Mouse (Mus musculus): ENCODE measurements at regions not wholly inside any gene's neighbourhood (a gene's known extent, or its start where the extent isn't known, plus 50 kb on each side); places are given as distances from the start of the nearest gene placed in this dataset.
"Not testable (repeated sequence)": the region's sequence is repeated elsewhere in the genome, so short reads cannot be mapped to it uniquely, and the experiment has no call there.

- 44% methylated on average over 7 of the region's 7 CpGs for WGBS
- TF ChIP-seq POLR2A (IDR thresholded peaks at IDR 0.05; ENCODE audit: insufficient read depth, low read depth, low read length) (no peak), CTCF (IDR thresholded peaks at IDR 0.05; ENCODE audit: insufficient read depth, low read depth, low read length) (no peak)
- Histone ChIP-seq H3K27ac (ENCODE audit: insufficient read depth, low read depth, low read length) (no peak overlapping the region), H3K4me1 (ENCODE audit: control insufficient read depth, insufficient read depth, low read length) (no peaks in the 10 kb centered on the region), H3K4me3 (ENCODE audit: insufficient read depth, low read depth, low read length) (no peak overlapping the region)
These were observed 180.9 kb upstream of the Tmem45b start for GRCm38 (mm10) chr9:31645114-31645513.

- no peak for TF ChIP-seq POLR2A (IDR thresholded peaks at IDR 0.05; ENCODE audit: insufficient read depth, low read depth, low read length)
- TF ChIP-seq CTCF (IDR thresholded peaks at IDR 0.05; ENCODE audit: insufficient read depth, low read depth, low read length): no peak
- Histone ChIP-seq H3K4me3 (ENCODE audit: insufficient read depth, low read depth, low read length) (no peak overlapping the region), H3K4me1 (ENCODE audit: control insufficient read depth, insufficient read depth, low read length) (no peaks in the 10 kb centered on the region), H3K27ac (ENCODE audit: insufficient read depth, low read depth, low read length) (no peak overlapping the region)
- 90% methylated on average over 3 of the region's 3 CpGs for WGBS
These were observed 179.8 kb upstream of the Tmem45b start for GRCm38 (mm10) chr9:31644106-31644505.

GRCm38 (mm10) chr9:31642169-31642568 is 177.9 kb upstream of the Tmem45b start:
- TF ChIP-seq CTCF (IDR thresholded peaks at IDR 0.05; ENCODE audit: insufficient read depth, low read depth, low read length) (no peak), POLR2A (IDR thresholded peaks at IDR 0.05; ENCODE audit: insufficient read depth, low read depth, low read length) (no peak)
- Histone ChIP-seq H3K27ac (ENCODE audit: insufficient read depth, low read depth, low read length) (no peak overlapping the region), H3K4me1 (ENCODE audit: control insufficient read depth, insufficient read depth, low read length) (no peaks in the 10 kb centered on the region), H3K4me3 (ENCODE audit: insufficient read depth, low read depth, low read length) (no peak overlapping the region)
- 56% methylated on average over 4 of the region's 4 CpGs for WGBS

- Histone ChIP-seq H3K4me3 (ENCODE audit: insufficient read depth, low read depth, low read length) (no peak overlapping the region), H3K27ac (ENCODE audit: insufficient read depth, low read depth, low read length) (no peak overlapping the region), H3K4me1 (ENCODE audit: control insufficient read depth, insufficient read depth, low read length) (no peaks in the 10 kb centered on the region)
- TF ChIP-seq POLR2A (IDR thresholded peaks at IDR 0.05; ENCODE audit: insufficient read depth, low read depth, low read length) (no peak), CTCF (IDR thresholded peaks at IDR 0.05; ENCODE audit: insufficient read depth, low read depth, low read length) (no peak)
- WGBS: 91% methylated on average over 6 of the region's 6 CpGs
These were observed 164.0 kb upstream of the Tmem45b start for GRCm38 (mm10) chr9:31628291-31628690.

- H3K4me3 ChIP-seq (ENCODE audit: insufficient read depth, low read depth, low read length); H3K4me1 ChIP-seq (ENCODE audit: control insufficient read depth, insufficient read depth, low read length); H3K27ac ChIP-seq (ENCODE audit: insufficient read depth, low read depth, low read length): not testable (repeated sequence)
- 94% methylated on average over 7 of the region's 7 CpGs for WGBS
These were observed 157.3 kb upstream of the Tmem45b start for GRCm38 (mm10) chr9:31621553-31621952.

- Histone ChIP-seq H3K4me1 (ENCODE audit: control insufficient read depth, insufficient read depth, low read length) (no peaks in the 10 kb centered on the region), H3K27ac (ENCODE audit: insufficient read depth, low read depth, low read length) (no peak overlapping the region), H3K4me3 (ENCODE audit: insufficient read depth, low read depth, low read length) (no peak overlapping the region)
- TF ChIP-seq POLR2A (IDR thresholded peaks at IDR 0.05; ENCODE audit: insufficient read depth, low read depth, low read length) (no peak), CTCF (IDR thresholded peaks at IDR 0.05; ENCODE audit: insufficient read depth, low read depth, low read length) (no peak)
- WGBS: 74% methylated on average over 6 of the region's 6 CpGs
These were observed 155.1 kb upstream of the Tmem45b start for GRCm38 (mm10) chr9:31619344-31619743.

GRCm38 (mm10) chr9:31614250-31614945 is 150.1 kb upstream of the Tmem45b start:
- H3K27ac ChIP-seq (ENCODE audit: insufficient read depth, low read depth, low read length): no peak overlapping the region
- WGBS: 69% methylated on average over 13 of the region's 13 CpGs
- no peak for TF ChIP-seq POLR2A (IDR thresholded peaks at IDR 0.05; ENCODE audit: insufficient read depth, low read depth, low read length)
- no peak overlapping the region for H3K4me3 ChIP-seq (ENCODE audit: insufficient read depth, low read depth, low read length)
- H3K4me1 ChIP-seq (ENCODE audit: control insufficient read depth, insufficient read depth, low read length): peaks cover 3% of the 10 kb centered on the region; the same call in 1 of the 2 replicates

GRCm38 (mm10) chr9:31611036-31611695 is 146.9 kb upstream of the Tmem45b start:
- TF ChIP-seq CTCF (IDR thresholded peaks at IDR 0.05; ENCODE audit: insufficient read depth, low read depth, low read length) (no peak), POLR2A (IDR thresholded peaks at IDR 0.05; ENCODE audit: insufficient read depth, low read depth, low read length) (no peak)
- no peak overlapping the region for H3K4me3 ChIP-seq (ENCODE audit: insufficient read depth, low read depth, low read length)
- peaks cover 3% of the 10 kb centered on the region; the same call in 1 of the 2 replicates for H3K4me1 ChIP-seq (ENCODE audit: control insufficient read depth, insufficient read depth, low read length)
- WGBS: 89% methylated on average over 8 of the region's 8 CpGs
- no peak overlapping the region for H3K27ac ChIP-seq (ENCODE audit: insufficient read depth, low read depth, low read length)

- Histone ChIP-seq H3K4me1 (ENCODE audit: control insufficient read depth, insufficient read depth, low read length) (peaks cover 3% of the 10 kb centered on the region; the same call in 1 of the 2 replicates), H3K4me3 (ENCODE audit: insufficient read depth, low read depth, low read length) (no peak overlapping the region), H3K27ac (ENCODE audit: insufficient read depth, low read depth, low read length) (no peak overlapping the region)
- TF ChIP-seq POLR2A (IDR thresholded peaks at IDR 0.05; ENCODE audit: insufficient read depth, low read depth, low read length) (no peak), CTCF (IDR thresholded peaks at IDR 0.05; ENCODE audit: insufficient read depth, low read depth, low read length) (no peak)
- WGBS: 73% methylated on average over 4 of the region's 4 CpGs
These were observed 146.4 kb upstream of the Tmem45b start for GRCm38 (mm10) chr9:31610631-31611030.
